Mouse (Mus musculus) CH12.LX (cell line): ENCODE data around the gene Phc3. TPM values are rescaled to one million over a fixed set of nuclear protein-coding genes. Genes with fewer than 3 reads are reported as not detected.

ENCODE experiments used
- DNase-seq: peaks from one replicate; pipeline ENCODE4 v3.0.0-alpha.2; 2013; ENCODE audit errors: extremely low read depth
- H3K27ac ChIP-seq: 2 replicates; pipeline ENCODE4 v1.5.1; 2012; ENCODE audit warnings: low read depth, mild to moderate bottlenecking, control low read depth, moderate library complexity; ENCODE audit not compliant: insufficient read depth
- H3K27me3 ChIP-seq: replicated peaks from 2 replicates; pipeline ENCODE3; 2012; ENCODE audit warnings: inconsistent platforms
- H3K36me3 ChIP-seq, 2 experiments: replicated peaks in 1 of 2; 2 replicates each; pipeline versions ENCODE3 to v1.6.1; 2012; ENCODE audit warnings: inconsistent platforms in 1 of 2, low read length in 1 of 2, mild to moderate bottlenecking in 1 of 2, mixed read lengths in 1 of 2, moderate library complexity in 1 of 2; ENCODE audit not compliant: control insufficient read depth in 1 of 2, insufficient read depth in 1 of 2
- H3K4me1 ChIP-seq, 2 experiments: 2 replicates each; pipeline ENCODE4 v1.6.1; 2012; ENCODE audit warnings: inconsistent platforms in 1 of 2, moderate library complexity in 1 of 2; ENCODE audit not compliant: insufficient read depth in 2 of 2, control insufficient read depth in 1 of 2
- H3K4me2 ChIP-seq: 2 replicates; pipeline ENCODE4 v1.6.1; 2012; ENCODE audit warnings: low read depth, mild to moderate bottlenecking, control low read depth; ENCODE audit not compliant: poor library complexity, insufficient read depth, severe bottlenecking
- H3K4me3 ChIP-seq, 3 experiments: fragments of 150-350 bp in 1 of 3; sonication (generic) in 1 of 3; replicated peaks in 1 of 3; 2 replicates each; pipeline versions ENCODE3 to v1.5.1; 2011 to 2012; ENCODE audit warnings: low read depth in 2 of 3, low read length in 2 of 3, mild to moderate bottlenecking in 2 of 3, moderate library complexity in 2 of 3, control low read depth in 1 of 3, improper control_type of control experiment in 1 of 3, inconsistent platforms in 1 of 3, mixed read lengths in 1 of 3; ENCODE audit not compliant: poor library complexity in 1 of 3
- H3K79me2 ChIP-seq: replicated peaks from 2 replicates; pipeline ENCODE4 v1.6.1; 2012; ENCODE audit warnings: mild to moderate bottlenecking, moderate library complexity; ENCODE audit not compliant: control insufficient read depth, poor library complexity, insufficient read depth, severe bottlenecking; ENCODE audit errors: extremely low read depth
- H3K9ac ChIP-seq: 2 replicates; pipeline ENCODE4 v1.6.1; 2012; ENCODE audit warnings: low read depth, mild to moderate bottlenecking, control low read depth, moderate library complexity; ENCODE audit not compliant: insufficient read depth
- H3K9me3 ChIP-seq: replicated peaks from 2 replicates; pipeline ENCODE3; 2012; ENCODE audit warnings: low read length, inconsistent platforms, mixed read lengths
- CTCF ChIP-seq, 2 experiments: IDR thresholded peaks in 1 of 2; conservative IDR thresholded peaks in 1 of 2; 2 replicates each; pipeline ENCODE4 v1.5.1; 2011 to 2012; ENCODE audit warnings: low read depth in 2 of 2, low read length in 2 of 2, improper control_type of control experiment in 1 of 2, inconsistent platforms in 1 of 2, mild to moderate bottlenecking in 1 of 2, moderate library complexity in 1 of 2
- IRF4 ChIP-seq: IDR thresholded peaks from 2 replicates; pipeline ENCODE4 v1.6.1; 2014; ENCODE audit warnings: low read depth, mild to moderate bottlenecking, inconsistent platforms, low read length, improper control_type of control experiment
- KAT2A ChIP-seq: IDR thresholded peaks from 2 replicates; pipeline ENCODE4 v1.6.1; 2012; ENCODE audit warnings: low read length, improper control_type of control experiment, inconsistent platforms; ENCODE audit not compliant: insufficient replicate concordance
- MAFK ChIP-seq: IDR thresholded peaks from 2 replicates; pipeline ENCODE4 v1.6.1; 2011; ENCODE audit warnings: low read length, improper control_type of control experiment; ENCODE audit not compliant: insufficient replicate concordance
- RAD21 ChIP-seq: IDR thresholded peaks from 2 replicates; pipeline ENCODE4 v1.6.1; 2011; ENCODE audit warnings: low read depth, mild to moderate bottlenecking, low read length, improper control_type of control experiment, moderate library complexity
- SMC3 ChIP-seq: IDR thresholded peaks from 2 replicates; pipeline ENCODE4 v1.6.1; 2011; ENCODE audit warnings: low read depth, low read length, improper control_type of control experiment
- TCF12 ChIP-seq: IDR thresholded peaks from 2 replicates; pipeline ENCODE4 v1.6.1; 2014; ENCODE audit warnings: low read depth, mild to moderate bottlenecking, inconsistent platforms, low read length, improper control_type of control experiment
- USF2 ChIP-seq: conservative IDR thresholded peaks from 2 replicates; pipeline ENCODE4 v1.6.1; 2011; ENCODE audit warnings: low read depth, low read length, improper control_type of control experiment
- ZNF384 ChIP-seq: IDR thresholded peaks from 2 replicates; pipeline ENCODE4 v1.6.1; 2012; ENCODE audit warnings: low read depth, low read length, improper control_type of control experiment, inconsistent platforms
- dilution Hi-C: fragments of 300-500 bp; cut with MboI; formaldehyde crosslinking; loops from 2 replicates; pipeline ENCODE4 v1.14.3; 2020; ENCODE audit warnings: low sequenced_read_pairs; ENCODE audit not compliant: extremely low pct_unique_long_range_greater_than_20kb, extremely low pct_ligation_motif_present
- in situ Hi-C: fragments of 300-500 bp; cut with MboI; formaldehyde crosslinking; loops from 3 replicates; pipeline ENCODE4 v1.14.3; 2019; ENCODE audit warnings: low sequenced_read_pairs, low pct_ligation_motif_present, low pct_unique_long_range_greater_than_20kb, mixed read lengths
- polyA plus RNA-seq: library from polyadenylated mRNA; unstranded; fragments of >175 nt; gene quantifications from 2 replicates; pipeline ENCODE4 v1.2.1, GENCODE M21; 2012; ENCODE audit warnings: low read depth; ENCODE audit not compliant: insufficient read length
- total RNA-seq, 2 experiments: library from RNA; depleted of rRNA; stranded (reverse); fragments of 300-350 nt in 1 of 2; fragments of >200 nt in 1 of 2; gene quantifications; 2 replicates each; pipeline ENCODE4 v1.2.3; 2012 to 2014

The Phc3 gene
- total and polyA plus RNA-seq, 3 experiments = 8.4 to 13.5 (median 8.8) TPM

GRCm38 (mm10) chr3:30965644-30966043, 3.6 kb downstream of the Phc3 start:
- Histone ChIP-seq H3K79me2 (peaks cover 38% of the 10 kb centered on the region), H3K27me3 (no peaks in the 10 kb centered on the region), H3K9me3 (peaks cover 6% of the 10 kb centered on the region), H3K4me1 (peaks cover 5 to 21% of the 10 kb centered on the region in 2 experiments), H3K4me2 (no peak overlapping the region), H3K36me3 (peaks cover 29 to 53% of the 10 kb centered on the region in 2 experiments), H3K9ac (no peak overlapping the region), H3K27ac (no peak overlapping the region), H3K4me3 (no peak overlapping the region)
- dilution Hi-C loops = no loop called here
- TF ChIP-seq USF2 (no peak), SMC3 (no peak), IRF4 (no peak), TCF12 (no peak), KAT2A (no peak)
- in situ Hi-C loops = loop anchor here (25.0 kb wide), 1 partner anchor 103 kb away; the partner anchor contains the start of gene Gpr160
- DNase-seq = no peak

- no peak for DNase-seq
- H3K4me1 ChIP-seq = peaks cover 5 to 10% of the 10 kb centered on the region in 2 experiments; a peak in 3 of 4 replicates
- H3K79me2 ChIP-seq = peaks cover 38% of the 10 kb centered on the region
- in situ Hi-C loops (loop anchor here (25.0 kb wide), 1 partner anchor 102 kb away; the partner anchor contains the start of gene Gpr160), dilution Hi-C loops (no loop called here)
- H3K9me3 ChIP-seq = peaks cover 6% of the 10 kb centered on the region
- no peak overlapping the region for H3K9ac ChIP-seq
- H3K27me3 ChIP-seq = no peaks in the 10 kb centered on the region
- no peak for TF ChIP-seq TCF12
- TF ChIP-seq ZNF384 = peak; percentile 65
- H3K27ac ChIP-seq = no peak overlapping the region
- no peak overlapping the region for H3K4me2 ChIP-seq
- H3K4me3 ChIP-seq = no peak overlapping the region
- H3K36me3 ChIP-seq = peaks cover 38 to 67% of the 10 kb centered on the region in 2 experiments
Measured at GRCm38 (mm10) chr3:30964216-30964615, 5.0 kb downstream of the Phc3 start.

GRCm38 (mm10) chr3:30963100-30963499, 6.1 kb downstream of the Phc3 start:
- Histone ChIP-seq H3K36me3 (peaks cover 47 to 77% of the 10 kb centered on the region in 2 experiments), H3K4me2 (no peak overlapping the region), H3K9me3 (peaks cover 6% of the 10 kb centered on the region), H3K4me3 (no peak overlapping the region), H3K27ac (no peak overlapping the region), H3K79me2 (peaks cover 28% of the 10 kb centered on the region), H3K27me3 (no peaks in the 10 kb centered on the region), H3K4me1 (peaks cover 5 to 10% of the 10 kb centered on the region in 2 experiments; a peak in 3 of 4 replicates), H3K9ac (no peak overlapping the region)
- no peak for DNase-seq
- TF ChIP-seq MAFK (no peak), SMC3 (0 out of 2 replicates have a peak, but pooled peaks have one; percentile 12), RAD21 (peak; percentile 17), CTCF (conservative IDR thresholded peaks at IDR 0.05 in 1 of 2, IDR thresholded peaks at IDR 0.05 in 1 of 2; ENCODE audit: low read depth in 2 of 2, low read length in 2 of 2) (peak in 1 of 2 experiments; percentile 23; a peak in 2 of 4 replicates)
- in situ Hi-C loops (loop anchor here (25.0 kb wide), 1 partner anchor 101 kb away; the partner anchor contains the start of gene Gpr160), dilution Hi-C loops (no loop called here)
